Mouse (Mus musculus) frontal cortex, adult (tissue): Measurements from ENCODE around the gene Tmem132c.

Experiments used
- ATAC-seq: cut with Nextera tagmentation; 2 replicates; pipeline ENCODE4 v1.9.2; 2017; ENCODE audit warnings: mild to moderate bottlenecking, moderate library complexity, mixed read lengths; ENCODE audit not compliant: low TSS enrichment

The Tmem132c gene

DNA sequence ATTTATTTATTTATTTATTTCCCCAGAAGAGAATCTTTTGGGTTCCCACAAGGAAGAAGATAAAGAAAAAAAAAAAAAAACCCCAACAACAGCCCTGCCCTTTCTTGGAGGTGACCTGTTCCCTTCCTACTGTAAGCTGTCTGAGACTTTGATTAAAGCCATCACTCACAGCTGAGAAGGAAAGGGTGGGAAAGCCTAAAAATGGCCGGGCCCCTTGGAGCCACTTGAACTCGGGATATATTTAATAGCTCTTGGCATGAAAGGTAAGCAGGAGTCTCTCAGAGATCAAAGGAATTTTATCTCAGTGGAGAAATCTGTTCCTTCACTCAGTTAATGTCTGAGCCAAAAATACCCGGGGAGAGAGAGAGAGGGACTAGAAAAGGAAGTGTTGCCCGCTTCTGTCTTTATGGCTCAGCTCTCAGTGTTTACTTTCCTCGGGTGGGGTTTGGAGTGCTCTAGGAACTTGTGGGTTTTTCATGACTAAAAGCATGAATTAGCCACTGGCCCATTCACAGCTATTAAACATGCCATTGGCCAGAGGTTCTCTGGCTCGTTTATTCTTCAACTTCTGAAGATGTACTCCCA lies 41.0 kb downstream of the Tmem132c start:
- no peak for ATAC-seq

- ATAC-seq: no peak
These were observed 45.3 kb downstream of the Tmem132c start for GRCm38 (mm10) chr5:127286886-127287285.

GRCm38 (mm10) chr5:127289659-127290058 lies 48.1 kb downstream of the Tmem132c start:
- no peak for ATAC-seq

- ATAC-seq: no peak
These were observed 49.0 kb downstream of the Tmem132c start for GRCm38 (mm10) chr5:127290461-127291250.

DNA sequence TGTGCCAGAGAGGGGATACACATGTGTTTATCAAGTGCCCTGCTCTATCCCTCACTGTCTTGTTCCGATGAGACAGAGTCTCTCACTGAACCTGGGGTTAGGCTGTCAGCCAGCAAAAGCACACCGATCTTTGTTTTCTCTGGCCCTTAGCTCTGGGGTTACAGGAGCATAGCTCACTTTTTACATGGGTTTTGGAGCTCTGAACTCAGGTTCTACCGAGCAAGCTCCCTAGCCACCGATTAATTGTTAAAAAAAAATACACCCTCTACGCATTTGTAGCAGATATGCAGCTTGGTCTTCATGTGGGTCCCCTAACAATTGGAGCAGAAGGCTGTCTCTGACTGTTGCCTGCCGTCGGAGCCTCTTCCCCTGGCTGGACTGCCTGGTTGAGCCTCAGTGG lies 50.0 kb downstream of the Tmem132c start:
- ATAC-seq: no peak

DNA sequence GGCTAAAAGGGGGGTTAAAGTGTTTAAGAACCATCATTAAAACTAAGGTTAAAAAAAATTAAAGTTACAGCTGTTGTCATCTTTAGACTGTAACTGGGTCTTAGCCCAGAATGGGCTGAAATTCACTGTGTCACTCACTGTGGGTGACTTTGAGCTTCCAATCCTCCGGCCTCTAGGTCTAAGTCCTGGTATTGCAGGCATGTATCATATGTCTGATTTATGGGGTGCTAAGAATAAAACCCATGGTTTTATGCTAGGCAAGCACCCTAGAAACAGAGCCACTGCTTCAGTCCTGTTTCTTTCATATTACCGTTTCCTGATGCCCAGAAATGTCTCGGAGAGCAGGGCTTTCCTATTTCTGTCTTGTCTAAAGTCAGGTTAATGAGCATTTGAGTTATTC lies 52.1 kb downstream of the Tmem132c start:
- no peak for ATAC-seq

DNA sequence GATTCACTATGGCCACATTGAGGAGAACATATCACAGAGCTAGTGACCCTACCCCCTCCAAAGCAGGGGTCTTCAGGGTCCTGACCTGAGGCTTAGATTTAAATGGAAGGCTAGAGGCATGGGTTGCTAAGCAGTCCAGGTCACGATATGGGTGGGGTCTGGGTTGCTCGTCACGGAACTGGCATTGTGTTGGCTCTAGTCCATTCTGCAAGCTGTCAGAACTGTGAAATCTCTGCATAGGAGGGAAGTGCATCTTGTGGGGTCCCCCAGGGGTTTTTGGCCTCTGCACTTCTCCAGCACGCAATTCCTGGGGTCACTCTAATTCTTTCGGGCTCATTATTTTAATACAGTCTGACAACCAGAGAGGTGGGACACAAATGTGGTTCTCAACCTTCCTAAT lies 55.9 kb downstream of the Tmem132c start:
- no peak for ATAC-seq

DNA sequence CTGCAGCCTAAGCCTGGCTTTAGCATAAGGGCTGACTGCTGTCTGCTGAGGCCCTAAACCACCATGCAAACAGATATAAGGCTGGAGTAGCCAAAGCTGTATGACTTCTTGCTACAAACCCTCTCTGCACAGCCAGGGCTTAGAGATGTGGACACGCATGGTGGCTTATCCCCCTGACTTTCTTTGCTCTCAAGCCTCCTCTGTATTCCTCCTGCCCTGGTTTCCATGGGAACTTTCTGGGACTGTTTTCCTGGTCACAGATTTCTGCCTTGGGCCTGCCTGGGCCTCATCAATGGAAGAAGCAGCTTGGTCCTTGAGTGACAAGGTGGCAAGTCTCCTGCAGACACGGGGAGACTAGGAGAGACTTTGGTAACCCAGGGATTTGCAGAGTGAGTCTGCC lies 56.5 kb downstream of the Tmem132c start:
- ATAC-seq: no peak

DNA sequence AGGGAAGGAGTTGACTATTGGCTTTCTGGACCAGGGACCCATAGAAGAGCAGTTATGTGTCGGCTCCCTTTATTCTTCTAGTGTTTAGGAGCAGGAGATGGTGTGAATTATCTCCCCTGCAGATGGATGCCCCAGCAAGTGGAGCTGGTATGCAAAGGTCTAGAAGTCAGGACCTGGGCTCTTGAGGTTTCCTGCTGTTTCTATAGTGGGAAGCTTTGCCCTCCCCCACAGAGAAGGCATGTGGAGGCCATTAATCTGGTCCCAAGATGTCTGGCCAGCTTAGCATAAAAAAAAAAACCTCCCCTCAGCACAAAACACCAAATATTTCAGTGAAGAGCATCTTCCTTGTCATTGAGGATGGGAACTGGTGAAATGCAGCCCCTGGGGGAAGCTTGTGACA lies 57.4 kb downstream of the Tmem132c start:
- no peak for ATAC-seq

DNA sequence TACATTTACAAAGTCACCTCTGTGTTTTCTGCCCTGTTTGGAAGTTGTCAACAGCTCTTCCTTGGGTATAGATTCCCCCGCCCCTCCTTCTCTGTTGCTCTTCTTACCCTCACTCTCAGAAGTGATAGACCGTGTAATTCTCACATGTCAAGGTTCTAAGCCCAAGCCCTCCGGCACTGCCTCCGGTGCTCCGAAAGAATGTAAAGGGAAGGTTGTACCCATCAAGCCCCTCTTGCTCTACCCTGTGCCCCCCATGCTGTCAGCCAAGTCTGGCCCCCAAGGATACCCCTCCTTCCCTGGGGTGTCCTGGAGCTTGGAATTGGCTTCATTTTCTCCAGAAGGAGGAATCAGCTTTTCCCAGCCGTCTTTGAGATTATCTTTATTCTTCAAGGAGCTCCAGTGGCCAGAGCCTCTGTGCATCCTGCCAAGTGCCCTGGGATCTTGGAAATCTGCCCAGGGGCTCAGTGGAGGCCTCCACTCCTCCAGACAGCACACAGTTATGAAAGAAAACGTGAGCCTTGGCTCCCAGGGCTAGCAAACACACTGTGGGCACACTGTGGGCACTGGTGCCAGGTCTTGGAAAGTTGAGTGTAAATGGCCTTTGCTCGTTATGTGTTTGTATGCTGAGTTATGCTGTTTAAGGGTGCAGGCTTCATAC lies 59.1 kb downstream of the Tmem132c start:
- ATAC-seq: no peak

DNA sequence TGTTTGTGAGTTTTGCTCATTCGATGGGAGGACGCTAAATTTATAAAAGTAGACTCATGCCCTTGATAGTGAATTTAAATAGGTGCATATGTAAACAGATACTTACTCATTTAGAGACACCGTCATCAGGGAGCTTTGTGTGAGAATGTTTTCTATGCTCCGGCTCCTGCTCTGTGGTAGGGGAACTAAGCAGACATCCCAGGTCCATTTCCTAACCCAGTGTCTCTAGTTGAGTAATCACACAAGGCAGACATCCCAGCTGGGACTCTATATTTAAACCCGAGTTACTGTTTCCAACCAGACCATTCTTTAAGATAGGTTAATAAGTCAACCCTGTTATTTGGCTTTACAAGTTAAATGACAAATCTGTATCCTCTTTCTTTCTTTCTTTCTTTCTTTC lies 63.7 kb downstream of the Tmem132c start:
- ATAC-seq: no peak

DNA sequence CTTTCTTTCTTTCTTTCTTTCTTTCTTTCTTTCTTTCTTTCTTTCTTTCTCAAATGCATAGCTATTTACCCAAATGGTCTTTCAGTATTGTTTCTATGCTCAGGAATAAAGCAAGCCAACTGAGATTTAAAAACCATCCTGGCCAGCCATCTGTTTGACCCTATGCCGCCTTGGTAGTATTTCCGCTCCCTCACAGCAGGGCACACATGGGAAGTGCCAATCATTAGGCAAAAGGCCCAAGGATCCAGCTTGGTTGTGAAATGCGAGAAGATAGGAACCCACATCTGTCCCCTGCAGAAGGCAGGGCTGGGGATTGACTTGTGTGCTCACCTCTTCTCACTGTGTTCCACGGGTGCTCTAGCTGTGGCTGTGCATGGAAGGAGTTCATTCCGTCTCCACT lies 64.1 kb downstream of the Tmem132c start:
- no peak for ATAC-seq

GRCm38 (mm10) chr5:127306726-127307125 lies 65.1 kb downstream of the Tmem132c start:
- no peak for ATAC-seq

GRCm38 (mm10) chr5:127310318-127311004 lies 68.9 kb downstream of the Tmem132c start:
- ATAC-seq: no peak

- no peak for ATAC-seq
These were observed 69.4 kb downstream of the Tmem132c start for GRCm38 (mm10) chr5:127311005-127311331.

- ATAC-seq: no peak
These were observed 72.0 kb downstream of the Tmem132c start for GRCm38 (mm10) chr5:127313634-127314033.

DNA sequence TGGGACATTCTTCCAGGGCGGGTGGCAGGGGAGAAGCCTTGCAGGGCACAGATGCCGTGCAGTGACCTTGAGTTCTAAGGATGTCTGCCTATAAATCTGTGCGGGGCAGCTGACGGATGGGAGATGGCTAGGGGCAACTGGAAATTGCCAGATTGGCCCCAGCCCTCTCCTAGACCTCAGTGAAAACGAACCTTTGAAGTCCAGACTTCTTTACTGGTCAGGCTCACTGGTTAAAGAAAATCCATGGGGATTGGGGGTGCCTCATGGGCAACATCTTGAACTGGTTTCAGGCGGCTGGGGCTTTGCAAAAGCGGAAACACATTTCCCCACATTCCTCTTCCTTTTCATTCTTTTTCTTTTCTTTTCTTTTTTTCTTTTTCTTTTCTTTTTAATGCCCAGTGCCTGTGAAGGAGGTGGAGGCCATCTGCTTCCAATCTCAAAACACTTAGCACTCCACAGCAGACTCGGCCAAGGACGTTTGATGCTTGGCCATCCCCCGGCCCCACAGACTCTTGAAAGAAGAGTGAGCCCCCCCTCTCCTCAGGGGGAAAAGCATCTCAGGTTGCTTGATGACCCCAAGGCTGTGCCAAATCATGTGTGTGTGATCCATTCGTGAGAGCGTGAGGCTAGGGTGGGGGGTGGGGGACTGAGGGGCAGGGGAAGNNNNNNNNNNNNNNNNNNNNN lies 77.6 kb downstream of the Tmem132c start:
- no peak for ATAC-seq

DNA sequence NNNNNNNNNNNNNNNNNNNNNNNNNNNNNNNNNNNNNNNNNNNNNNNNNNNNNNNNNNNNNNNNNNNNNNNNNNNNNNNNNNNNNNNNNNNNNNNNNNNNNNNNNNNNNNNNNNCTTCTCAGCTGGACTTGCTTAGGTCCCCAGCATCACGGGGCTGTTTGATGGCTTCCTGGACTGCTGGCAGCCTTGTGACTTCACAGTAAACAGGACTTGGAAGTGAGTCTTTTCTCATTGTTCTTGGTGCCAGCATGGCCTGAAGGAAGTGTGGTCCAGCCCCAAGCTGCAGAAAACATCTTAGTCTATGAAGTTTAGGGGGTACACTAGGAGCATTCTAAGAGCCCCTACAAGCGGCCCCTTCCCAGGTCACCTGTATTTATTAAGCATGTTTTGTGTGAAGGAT lies 83.0 kb downstream of the Tmem132c start:
- no peak for ATAC-seq

GRCm38 (mm10) chr5:127336048-127336907 lies 94.7 kb downstream of the Tmem132c start:
- peak; percentile 23; the same call in 1 of the 2 replicates for ATAC-seq

DNA sequence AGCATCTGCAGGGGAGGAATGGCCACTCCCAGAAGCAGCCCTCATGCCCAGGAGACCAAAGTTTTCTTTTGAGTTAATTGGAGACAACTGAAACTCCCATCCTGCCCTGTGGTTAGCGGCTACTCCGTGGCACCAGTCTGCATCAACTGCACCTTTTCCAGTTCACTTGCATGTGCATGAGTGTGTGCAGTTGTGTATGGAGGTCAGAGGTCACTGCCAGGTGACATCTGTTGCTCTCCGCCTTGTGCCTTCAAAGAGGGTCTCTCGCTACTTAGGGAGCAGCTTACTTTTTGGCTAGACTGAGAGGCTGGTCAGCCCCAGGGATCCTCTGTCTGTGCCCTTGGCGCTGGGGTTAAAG lies 95.3 kb downstream of the Tmem132c start:
- ATAC-seq: no peak

DNA sequence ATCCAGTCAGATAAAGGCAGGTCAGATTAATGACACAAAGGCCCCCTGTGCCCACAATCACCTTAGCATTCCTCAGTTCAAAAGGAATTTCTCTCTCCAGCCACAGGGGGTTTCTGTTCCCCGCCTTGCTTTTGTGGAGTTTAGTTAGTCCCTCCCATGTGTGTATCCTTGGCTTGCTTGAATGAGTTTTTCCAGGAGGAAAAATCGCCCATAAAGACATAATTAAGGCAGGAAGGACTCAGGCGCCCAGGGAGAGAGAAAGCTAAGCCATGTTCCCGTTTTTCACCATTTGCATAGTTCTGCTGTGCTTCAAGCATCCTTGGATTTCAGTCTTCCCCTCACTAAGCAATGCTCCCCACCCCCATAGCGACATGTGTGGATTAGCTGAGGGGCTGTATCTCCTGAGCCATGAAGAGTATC lies 97.4 kb downstream of the Tmem132c start:
- ATAC-seq: no peak
